Mouse (Mus musculus) c-Kit-positive CD71-negative TER-119-negative erythroid progenitor cells, embryonic 14.5 days (primary cell): Measurements from ENCODE around the gene Dlgap4.

Source experiments
- DNase-seq: peaks from one replicate; pipeline ENCODE4 v3.0.0-alpha.2; 2013; ENCODE audit warnings: low read depth

Gene Dlgap4

GRCm38 (mm10) chr2:156717320-156718281 is 104.1 kb downstream of the Dlgap4 start:
- no peak for DNase-seq

GRCm38 (mm10) chr2:156718793-156719192 is 105.3 kb downstream of the Dlgap4 start:
- DNase-seq = no peak

GRCm38 (mm10) chr2:156719549-156720312 is 106.2 kb downstream of the Dlgap4 start:
- DNase-seq = no peak

- no peak for DNase-seq
Observed at GRCm38 (mm10) chr2:156720313-156720674, 106.8 kb downstream of the Dlgap4 start.

- peak; percentile 77 for DNase-seq
Observed at GRCm38 (mm10) chr2:156720675-156721553, 107.4 kb downstream of the Dlgap4 start.

GRCm38 (mm10) chr2:156721554-156722070 is 108.1 kb downstream of the Dlgap4 start:
- DNase-seq = no peak

GRCm38 (mm10) chr2:156722071-156722575 is 108.6 kb downstream of the Dlgap4 start:
- no peak for DNase-seq

GRCm38 (mm10) chr2:156722752-156723151 is 109.2 kb downstream of the Dlgap4 start:
- DNase-seq = no peak

- no peak for DNase-seq
Observed at GRCm38 (mm10) chr2:156723899-156724523, 110.5 kb downstream of the Dlgap4 start.

- no peak for DNase-seq
Observed at GRCm38 (mm10) chr2:156724871-156725270, 111.4 kb downstream of the Dlgap4 start.

- no peak for DNase-seq
Observed at GRCm38 (mm10) chr2:156726344-156726743, 112.8 kb downstream of the Dlgap4 start.

- DNase-seq = no peak
Observed at GRCm38 (mm10) chr2:156726878-156727277, 113.4 kb downstream of the Dlgap4 start.

GRCm38 (mm10) chr2:156729537-156730469 is 116.3 kb downstream of the Dlgap4 start:
- DNase-seq = no peak

GRCm38 (mm10) chr2:156730501-156730921 is 117.0 kb downstream of the Dlgap4 start:
- DNase-seq = no peak

GRCm38 (mm10) chr2:156731592-156731991 is 118.1 kb downstream of the Dlgap4 start:
- no peak for DNase-seq

- DNase-seq = no peak
Observed at GRCm38 (mm10) chr2:156732109-156732508, 118.6 kb downstream of the Dlgap4 start.

- no peak for DNase-seq
Observed at GRCm38 (mm10) chr2:156735761-156736335, 122.3 kb downstream of the Dlgap4 start.

- no peak for DNase-seq
Observed at GRCm38 (mm10) chr2:156736846-156737245, 123.3 kb downstream of the Dlgap4 start.

- DNase-seq = no peak
Observed at GRCm38 (mm10) chr2:156737976-156738375, 124.5 kb downstream of the Dlgap4 start.
